Mouse (Mus musculus): ENCODE data around the gene Nt5dc2. TPM values are rescaled to one million over a fixed set of nuclear protein-coding genes. Genes with fewer than 3 reads are reported as not detected.

Nt5dc2 gene
- total and polyA plus RNA-seq, 2 experiments: 3.0 to 17.5 TPM

DNA sequence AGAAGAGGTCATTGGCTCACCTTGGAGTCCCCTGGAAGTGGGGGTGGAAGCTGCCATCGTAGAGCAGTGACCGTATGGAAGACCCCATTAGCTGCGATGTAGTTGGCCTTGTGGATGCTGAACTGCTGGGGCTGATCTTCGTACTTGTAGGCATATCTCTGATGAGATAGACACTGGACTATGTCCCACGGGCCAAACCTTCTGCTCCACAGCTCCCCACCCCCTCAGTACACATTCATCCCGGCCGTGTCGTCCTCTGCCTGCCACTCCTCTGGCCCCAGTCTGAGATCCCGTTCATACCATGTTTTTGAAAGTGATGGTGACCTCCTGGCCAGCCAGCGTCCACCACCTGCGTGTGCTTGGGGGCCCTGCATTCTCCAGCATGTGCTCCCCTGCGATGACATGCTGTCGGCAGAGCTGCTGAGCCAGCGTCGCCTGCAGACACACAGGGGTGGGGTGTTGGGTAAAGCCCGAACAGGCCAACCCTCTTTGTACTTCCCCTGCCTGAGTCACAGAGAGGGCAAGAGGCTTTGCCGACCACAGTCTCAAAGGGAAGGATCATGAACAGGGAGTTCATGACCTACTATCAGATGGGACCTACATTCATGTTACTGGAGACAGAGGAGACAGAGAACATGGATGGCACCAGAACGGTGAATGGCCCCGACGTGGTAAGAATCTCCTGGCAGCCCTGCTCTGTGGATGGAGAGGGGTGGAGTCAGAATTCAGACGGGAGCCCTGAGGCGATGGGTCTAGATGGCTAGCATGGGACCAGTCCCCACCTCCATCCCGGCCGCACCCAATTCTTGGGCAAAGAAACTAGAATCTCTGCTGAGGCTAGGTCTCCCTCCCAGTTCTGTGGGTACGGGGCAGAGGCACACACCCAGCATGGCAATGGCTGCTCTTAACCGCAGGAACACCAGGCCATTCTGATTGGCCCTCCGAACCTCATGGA lies 29.6 kb downstream of the Nt5dc2 start:
- 19% methylated on average over 27 of the region's 27 CpGs for WGBS
- no peaks in the 10 kb centered on the region for H3K27me3 ChIP-seq (ENCODE audit: control insufficient read depth, insufficient read depth, low read length)
- DNase-seq (ENCODE audit: extremely low read depth, low read depth, low spot score): peak; percentile 72
- TF ChIP-seq POLR2A (IDR thresholded peaks at IDR 0.05; ENCODE audit: extremely low read depth, insufficient read depth, low read length) (no peak), CTCF (IDR thresholded peaks at IDR 0.05; ENCODE audit: low read depth, low read length) (no peak)
- no peaks in the 10 kb centered on the region for H3K79me2 ChIP-seq (ENCODE audit: control insufficient read depth, insufficient read depth, low read length)
- no peaks in the 10 kb centered on the region for H3K36me3 ChIP-seq (ENCODE audit: control insufficient read depth, insufficient read depth, low read length)
- H3K9ac ChIP-seq (ENCODE audit: low read depth, low read length): peak overlapping the region; percentile 42; the same call in 1 of the 2 replicates
- peaks cover 9% of the 10 kb centered on the region for H3K4me1 ChIP-seq (ENCODE audit: control insufficient read depth, insufficient read depth, low read length)
- H3K4me3 ChIP-seq (ENCODE audit: insufficient read depth, low read depth, low read length): peak overlapping the region; percentile 46
- H3K27ac ChIP-seq (replicated peaks; ENCODE audit: insufficient read depth, low read depth, low read length): no peak overlapping the region

- Histone ChIP-seq H3K36me3 (ENCODE audit: control insufficient read depth, insufficient read depth, low read length) (no peaks in the 10 kb centered on the region), H3K27ac (replicated peaks; ENCODE audit: insufficient read depth, low read depth, low read length) (no peak overlapping the region), H3K9ac (ENCODE audit: low read depth, low read length) (no peak overlapping the region), H3K4me1 (ENCODE audit: control insufficient read depth, insufficient read depth, low read length) (peaks cover 9% of the 10 kb centered on the region), H3K27me3 (ENCODE audit: control insufficient read depth, insufficient read depth, low read length) (no peaks in the 10 kb centered on the region), H3K4me3 (ENCODE audit: insufficient read depth, low read depth, low read length) (no peak overlapping the region), H3K79me2 (ENCODE audit: control insufficient read depth, insufficient read depth, low read length) (no peaks in the 10 kb centered on the region)
- no peak for DNase-seq (ENCODE audit: extremely low read depth, low read depth, low spot score)
- TF ChIP-seq POLR2A (IDR thresholded peaks at IDR 0.05; ENCODE audit: extremely low read depth, insufficient read depth, low read length) (no peak), CTCF (IDR thresholded peaks at IDR 0.05; ENCODE audit: low read depth, low read length) (no peak)
- 78% methylated on average over 7 of the region's 7 CpGs for WGBS
These were observed 30.3 kb downstream of the Nt5dc2 start for GRCm38 (mm10) chr14:31161191-31161590.

DNA sequence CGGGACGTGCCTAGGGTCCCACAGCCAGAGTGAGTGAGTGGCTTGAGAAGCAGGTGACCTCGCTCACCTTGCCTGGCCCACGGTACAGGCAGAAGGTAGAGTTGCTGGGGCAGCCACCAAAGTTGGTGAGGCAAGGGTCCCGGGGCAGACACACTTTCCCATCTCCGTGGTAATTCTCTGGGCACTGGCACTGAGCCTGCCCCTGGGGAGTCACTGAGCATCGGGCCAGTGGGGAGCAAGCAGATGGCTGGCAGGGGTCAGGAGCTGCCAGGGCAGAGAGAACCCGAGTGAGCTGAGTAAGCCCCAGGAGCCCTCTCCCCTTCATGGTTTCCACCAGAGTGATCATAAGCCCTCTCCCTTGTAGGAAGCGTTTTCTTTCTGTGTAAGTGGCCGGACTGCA lies 30.8 kb downstream of the Nt5dc2 start:
- Histone ChIP-seq H3K27me3 (ENCODE audit: control insufficient read depth, insufficient read depth, low read length) (no peaks in the 10 kb centered on the region), H3K9ac (ENCODE audit: low read depth, low read length) (no peak overlapping the region), H3K4me1 (ENCODE audit: control insufficient read depth, insufficient read depth, low read length) (peaks cover 9% of the 10 kb centered on the region), H3K79me2 (ENCODE audit: control insufficient read depth, insufficient read depth, low read length) (no peaks in the 10 kb centered on the region), H3K4me3 (ENCODE audit: insufficient read depth, low read depth, low read length) (no peak overlapping the region), H3K36me3 (ENCODE audit: control insufficient read depth, insufficient read depth, low read length) (no peaks in the 10 kb centered on the region), H3K27ac (replicated peaks; ENCODE audit: insufficient read depth, low read depth, low read length) (no peak overlapping the region)
- TF ChIP-seq CTCF (IDR thresholded peaks at IDR 0.05; ENCODE audit: low read depth, low read length) (no peak), POLR2A (IDR thresholded peaks at IDR 0.05; ENCODE audit: extremely low read depth, insufficient read depth, low read length) (no peak)
- WGBS: 60% methylated on average over 10 of the region's 10 CpGs
- no peak for DNase-seq (ENCODE audit: extremely low read depth, low read depth, low spot score)

DNA sequence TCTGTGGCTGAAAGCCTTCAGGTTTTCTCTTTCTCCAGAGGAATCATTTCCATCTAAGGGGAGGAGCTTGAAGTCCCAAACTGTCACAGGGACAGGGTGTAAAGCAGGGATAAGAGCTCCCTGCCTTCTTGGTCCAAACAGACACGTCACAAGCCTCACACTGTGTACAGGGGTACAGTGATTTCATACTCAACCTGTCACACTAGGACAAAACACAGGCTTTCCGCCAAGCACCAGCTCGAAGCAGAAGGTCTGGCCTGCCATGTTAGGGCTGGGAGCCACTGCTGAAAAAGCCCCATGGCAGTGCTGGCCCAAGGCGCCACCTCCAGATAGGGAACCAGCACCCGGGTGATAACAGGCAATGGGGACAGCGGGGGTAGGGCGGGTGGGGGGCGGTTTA lies 33.2 kb downstream of the Nt5dc2 start:
- peaks cover 9% of the 10 kb centered on the region for H3K4me1 ChIP-seq (ENCODE audit: control insufficient read depth, insufficient read depth, low read length)
- DNase-seq (ENCODE audit: extremely low read depth, low read depth, low spot score): no peak
- no peaks in the 10 kb centered on the region for H3K36me3 ChIP-seq (ENCODE audit: control insufficient read depth, insufficient read depth, low read length)
- no peak for TF ChIP-seq POLR2A (IDR thresholded peaks at IDR 0.05; ENCODE audit: extremely low read depth, insufficient read depth, low read length)
- TF ChIP-seq CTCF (IDR thresholded peaks at IDR 0.05; ENCODE audit: low read depth, low read length): no peak
- no peaks in the 10 kb centered on the region for H3K27me3 ChIP-seq (ENCODE audit: control insufficient read depth, insufficient read depth, low read length)
- no peak overlapping the region for H3K4me3 ChIP-seq (ENCODE audit: insufficient read depth, low read depth, low read length)
- no peaks in the 10 kb centered on the region for H3K79me2 ChIP-seq (ENCODE audit: control insufficient read depth, insufficient read depth, low read length)
- 78% methylated on average over 8 of the region's 8 CpGs for WGBS
- H3K9ac ChIP-seq (ENCODE audit: low read depth, low read length): no peak overlapping the region
- H3K27ac ChIP-seq (replicated peaks; ENCODE audit: insufficient read depth, low read depth, low read length): no peak overlapping the region

DNA sequence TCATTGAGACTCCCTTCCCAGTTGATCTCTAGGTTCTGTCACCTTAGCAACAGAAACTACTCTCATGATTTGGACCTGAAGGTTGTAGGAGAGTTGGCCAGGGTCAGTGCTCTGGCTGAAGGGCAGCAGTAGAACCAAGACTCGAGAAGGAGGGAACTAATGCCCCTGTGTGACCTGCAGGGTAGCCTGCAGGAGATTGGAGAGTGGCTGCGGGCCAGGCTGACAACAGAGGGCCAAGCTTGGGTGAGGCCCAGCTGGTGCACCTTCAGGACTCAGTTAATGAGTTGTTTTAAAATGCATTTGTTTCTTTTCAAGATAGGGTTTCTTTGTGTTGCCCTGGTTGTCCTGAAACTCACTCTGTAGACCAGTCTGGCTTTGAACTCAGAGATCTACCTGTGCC lies 34.2 kb downstream of the Nt5dc2 start:
- no peak for DNase-seq (ENCODE audit: extremely low read depth, low read depth, low spot score)
- H3K27me3 ChIP-seq (ENCODE audit: control insufficient read depth, insufficient read depth, low read length): no peaks in the 10 kb centered on the region
- H3K9ac ChIP-seq (ENCODE audit: low read depth, low read length): no peak overlapping the region
- H3K36me3 ChIP-seq (ENCODE audit: control insufficient read depth, insufficient read depth, low read length): no peaks in the 10 kb centered on the region
- TF ChIP-seq CTCF (IDR thresholded peaks at IDR 0.05; ENCODE audit: low read depth, low read length): no peak
- TF ChIP-seq POLR2A (IDR thresholded peaks at IDR 0.05; ENCODE audit: extremely low read depth, insufficient read depth, low read length): no peak
- H3K79me2 ChIP-seq (ENCODE audit: control insufficient read depth, insufficient read depth, low read length): no peaks in the 10 kb centered on the region
- H3K4me3 ChIP-seq (ENCODE audit: insufficient read depth, low read depth, low read length): no peak overlapping the region
- H3K27ac ChIP-seq (replicated peaks; ENCODE audit: insufficient read depth, low read depth, low read length): no peak overlapping the region
- 22% methylated on average over 2 of the region's 2 CpGs for WGBS
- peaks cover 7% of the 10 kb centered on the region for H3K4me1 ChIP-seq (ENCODE audit: control insufficient read depth, insufficient read depth, low read length)

DNA sequence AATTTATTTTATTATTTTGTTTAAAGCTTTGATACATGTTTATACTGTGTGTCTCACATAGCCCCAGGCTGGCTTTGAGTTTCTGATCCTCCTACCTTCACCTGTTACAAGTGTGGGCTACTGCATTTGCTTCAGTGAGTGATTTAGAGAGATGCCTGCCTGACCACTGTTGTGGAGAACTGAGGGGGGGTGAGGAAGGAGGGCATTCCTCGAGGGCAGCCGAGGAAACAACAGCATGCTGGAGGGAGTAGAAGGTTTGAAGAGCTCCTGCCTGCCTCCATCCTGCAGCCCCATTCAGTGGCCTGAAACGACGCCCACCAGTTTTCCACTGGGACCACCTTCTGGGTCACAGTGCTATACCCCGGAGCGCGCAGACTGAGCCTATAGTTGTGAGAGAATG lies 34.6 kb downstream of the Nt5dc2 start:
- Histone ChIP-seq H3K27ac (replicated peaks; ENCODE audit: insufficient read depth, low read depth, low read length) (no peak overlapping the region), H3K79me2 (ENCODE audit: control insufficient read depth, insufficient read depth, low read length) (no peaks in the 10 kb centered on the region), H3K4me1 (ENCODE audit: control insufficient read depth, insufficient read depth, low read length) (peaks cover 2% of the 10 kb centered on the region), H3K9ac (ENCODE audit: low read depth, low read length) (no peak overlapping the region), H3K4me3 (ENCODE audit: insufficient read depth, low read depth, low read length) (no peak overlapping the region; the same call in 1 of the 2 replicates), H3K36me3 (ENCODE audit: control insufficient read depth, insufficient read depth, low read length) (no peaks in the 10 kb centered on the region), H3K27me3 (ENCODE audit: control insufficient read depth, insufficient read depth, low read length) (no peaks in the 10 kb centered on the region)
- no peak for DNase-seq (ENCODE audit: extremely low read depth, low read depth, low spot score)
- TF ChIP-seq POLR2A (IDR thresholded peaks at IDR 0.05; ENCODE audit: extremely low read depth, insufficient read depth, low read length) (no peak), CTCF (IDR thresholded peaks at IDR 0.05; ENCODE audit: low read depth, low read length) (no peak)
- WGBS: 72% methylated on average over 7 of the region's 7 CpGs
